23 mouse cellular contexts compared by ENCODE assay signal in the genomic region with DNA sequence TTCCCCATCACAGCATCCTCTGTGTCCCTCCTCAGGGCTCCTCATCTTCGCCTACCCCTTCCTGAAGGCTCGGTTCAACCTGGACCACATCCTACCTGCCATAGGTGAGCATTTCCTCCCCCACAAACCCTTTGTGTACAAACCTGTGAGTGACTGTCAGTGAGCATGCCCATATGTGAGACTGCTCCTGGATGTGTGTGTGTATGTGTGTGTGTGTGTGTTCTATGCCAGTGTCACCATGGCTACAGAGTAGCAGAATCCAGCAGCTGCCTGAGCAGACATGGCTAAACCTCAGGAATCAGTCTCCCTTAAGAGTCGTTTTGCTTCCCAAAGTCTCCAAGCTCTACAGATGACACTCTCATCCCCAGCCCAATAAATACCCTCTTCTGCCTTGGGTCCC. TPM values are rescaled to one million over a fixed set of nuclear protein-coding genes. Genes with fewer than 3 reads are reported as not detected.
DNase-seq lines count a peak whose midpoint lies in the region; ATAC-seq lines count a peak whose summit lies in the region.
"Had no signal": no experiment of that assay in that cellular context is flagged by ENCODE, and none has a peak within 500 bp of the region (broad histone marks: within the 10 kb centered on the region; RNA-seq: fewer than 3 reads in every experiment).

No protein-coding gene starts in this region.

- H3K4me3 ChIP-seq in hindbrain, embryonic 13.5 days = no peak overlapping the region
- no peak overlapping the region for H3K4me3 ChIP-seq in hindbrain, embryonic 11.5 days (ENCODE audit: low read depth, low read length)
- H3K4me3 ChIP-seq in midbrain, embryonic 13.5 days (replicated peaks) = no peak overlapping the region
- no peak overlapping the region for H3K4me3 ChIP-seq in midbrain, embryonic 11.5 days (ENCODE audit: low read depth, low read length)
- H3K4me3 ChIP-seq in midbrain, embryonic 15.5 days = no peak overlapping the region
- H3K4me3 ChIP-seq: heart, embryonic 10.5 days; limb, embryonic 15.5 days; midbrain, embryonic 12.5 days; neural tube, embryonic 12.5 days had no signal

- ATAC-seq in hindbrain, embryonic 13.5 days (ENCODE audit: low FRiP score) = 0 out of 2 replicates have a peak, but pooled peaks have one; percentile 33
- ATAC-seq in hindbrain, embryonic 11.5 days (ENCODE audit: low FRiP score) = no peak
- ATAC-seq in midbrain, embryonic 13.5 days = no peak
- no peak for ATAC-seq in midbrain, embryonic 11.5 days (ENCODE audit: low FRiP score)
- peak; percentile 71 for ATAC-seq in midbrain, embryonic 15.5 days (replicated peaks)
- ATAC-seq: intestine, embryonic 16.5 days; liver, postnatal 0 days; Patski had no signal

- H3K9ac ChIP-seq in hindbrain, embryonic 13.5 days = no peak overlapping the region
- H3K9ac ChIP-seq in hindbrain, embryonic 11.5 days (ENCODE audit: low read depth, low read length) = no peak overlapping the region
- H3K9ac ChIP-seq in midbrain, embryonic 13.5 days (replicated peaks) = no peak overlapping the region
- no peak overlapping the region for H3K9ac ChIP-seq in midbrain, embryonic 11.5 days (ENCODE audit: low read length)
- H3K9ac ChIP-seq in midbrain, embryonic 15.5 days = no peak overlapping the region
- H3K9ac ChIP-seq: limb, embryonic 15.5 days; liver, postnatal 0 days; midbrain, embryonic 12.5 days; neural tube, embryonic 12.5 days had no signal

- H3K4me1 ChIP-seq in hindbrain, embryonic 13.5 days (replicated peaks) = peaks cover 36% of the 10 kb centered on the region
- peaks cover 7% of the 10 kb centered on the region for H3K4me1 ChIP-seq in hindbrain, embryonic 11.5 days (replicated peaks; ENCODE audit: control insufficient read depth, insufficient read depth, low read length)
- peaks cover 28% of the 10 kb centered on the region for H3K4me1 ChIP-seq in midbrain, embryonic 13.5 days (replicated peaks)
- H3K4me1 ChIP-seq in midbrain, embryonic 11.5 days (ENCODE audit: control insufficient read depth, insufficient read depth, low read length) = peaks cover 24% of the 10 kb centered on the region
- peaks cover 30% of the 10 kb centered on the region for H3K4me1 ChIP-seq in midbrain, embryonic 15.5 days

- 80% methylated on average over 3 of the region's 3 CpGs for WGBS in hindbrain, embryonic 13.5 days
- 81% methylated on average over 3 of the region's 3 CpGs for WGBS in hindbrain, embryonic 11.5 days
- 82% methylated on average over 3 of the region's 3 CpGs for WGBS in midbrain, embryonic 13.5 days
- 84% methylated on average over 3 of the region's 3 CpGs for WGBS in midbrain, embryonic 11.5 days
- WGBS in midbrain, embryonic 15.5 days = 74% methylated on average over 3 of the region's 3 CpGs

- H3K36me3 ChIP-seq in hindbrain, embryonic 13.5 days = no peaks in the 10 kb centered on the region
- H3K36me3 ChIP-seq in hindbrain, embryonic 11.5 days (ENCODE audit: control insufficient read depth, insufficient read depth, low read length) = no peaks in the 10 kb centered on the region
- no peaks in the 10 kb centered on the region for H3K36me3 ChIP-seq in midbrain, embryonic 13.5 days
- no peaks in the 10 kb centered on the region for H3K36me3 ChIP-seq in midbrain, embryonic 11.5 days (ENCODE audit: control insufficient read depth, insufficient read depth, low read length)
- H3K36me3 ChIP-seq in midbrain, embryonic 15.5 days (replicated peaks) = no peaks in the 10 kb centered on the region
- H3K36me3 ChIP-seq: heart, embryonic 10.5 days; limb, embryonic 15.5 days; midbrain, embryonic 12.5 days; neural tube, embryonic 12.5 days had no signal

- H3K9me3 ChIP-seq in hindbrain, embryonic 13.5 days = no peaks in the 10 kb centered on the region
- no peaks in the 10 kb centered on the region for H3K9me3 ChIP-seq in hindbrain, embryonic 11.5 days (ENCODE audit: control insufficient read depth, low read length)
- no peaks in the 10 kb centered on the region for H3K9me3 ChIP-seq in midbrain, embryonic 13.5 days
- H3K9me3 ChIP-seq in midbrain, embryonic 11.5 days (ENCODE audit: control insufficient read depth, low read length) = no peaks in the 10 kb centered on the region
- no peaks in the 10 kb centered on the region for H3K9me3 ChIP-seq in midbrain, embryonic 15.5 days
- H3K9me3 ChIP-seq: heart, embryonic 10.5 days; limb, embryonic 15.5 days; midbrain, embryonic 12.5 days; neural tube, embryonic 12.5 days had no signal

- H3K4me2 ChIP-seq in hindbrain, embryonic 13.5 days = no peak overlapping the region
- H3K4me2 ChIP-seq in hindbrain, embryonic 11.5 days (replicated peaks; ENCODE audit: low read depth, low read length) = no peak overlapping the region
- no peak overlapping the region for H3K4me2 ChIP-seq in midbrain, embryonic 13.5 days (replicated peaks)
- H3K4me2 ChIP-seq in midbrain, embryonic 11.5 days = no peak overlapping the region
- H3K4me2 ChIP-seq in midbrain, embryonic 15.5 days = no peak overlapping the region
- H3K4me2 ChIP-seq: limb, embryonic 15.5 days; midbrain, embryonic 12.5 days; neural tube, embryonic 12.5 days had no signal

- peaks cover 24% of the 10 kb centered on the region for H3K27me3 ChIP-seq in hindbrain, embryonic 13.5 days
- no peaks in the 10 kb centered on the region for H3K27me3 ChIP-seq in hindbrain, embryonic 11.5 days (ENCODE audit: control insufficient read depth, insufficient read depth, low read length)
- H3K27me3 ChIP-seq in midbrain, embryonic 13.5 days = peaks cover 29% of the 10 kb centered on the region
- H3K27me3 ChIP-seq in midbrain, embryonic 11.5 days (ENCODE audit: control insufficient read depth, insufficient read depth, low read length) = peaks cover 13% of the 10 kb centered on the region
- peaks cover 9% of the 10 kb centered on the region for H3K27me3 ChIP-seq in midbrain, embryonic 15.5 days (replicated peaks)

- no peak overlapping the region for H3K27ac ChIP-seq in hindbrain, embryonic 13.5 days
- H3K27ac ChIP-seq in hindbrain, embryonic 11.5 days (ENCODE audit: low read depth, low read length) = no peak overlapping the region
- 0 out of 2 replicates have a peak overlapping the region, but pooled peaks have one; percentile 5 for H3K27ac ChIP-seq in midbrain, embryonic 13.5 days
- no peak overlapping the region for H3K27ac ChIP-seq in midbrain, embryonic 11.5 days (ENCODE audit: low read depth, low read length)
- H3K27ac ChIP-seq in midbrain, embryonic 15.5 days = no peak overlapping the region
- H3K27ac ChIP-seq: heart, embryonic 10.5 days; limb, embryonic 15.5 days; midbrain, embryonic 12.5 days; neural tube, embryonic 12.5 days had no signal

- DNase-seq in hindbrain, embryonic 11.5 days (ENCODE audit: low spot score) = no peak
- DNase-seq in midbrain, embryonic 11.5 days (ENCODE audit: low spot score, missing footprints) = no peak
- DNase-seq in brain, embryonic 18.5 days (ENCODE audit: low read depth, low spot score) = peak; percentile 60
- DNase-seq in heart, adult 8-10 months (ENCODE audit: low spot score) = no peak
- DNase-seq in kidney, adult 18-20 months = no peak
- DNase-seq: B cell, adult 2 months; cerebellum, adult 11-12 months; gastrocnemius, postnatal 14 days; kidney, postnatal 14 days; liver, postnatal 0 days; thymus, adult 2 months had no signal

RNA-seq across cellular contexts. Expression of gene Kncn, which starts 1.6 kb away (rescaled TPM):
- polyA plus RNA-seq in hindbrain, embryonic 13.5 days (2015; fragmentation: Nextera tagmentation; extraction: Ambion mirVana) = not detected in 2 replicates
- polyA plus RNA-seq in hindbrain, embryonic 11.5 days (2014; fragmentation: Nextera tagmentation; extraction: Ambion mirVana) = not detected in 2 replicates
- polyA plus RNA-seq in midbrain, embryonic 13.5 days (2015; fragmentation: Nextera tagmentation; extraction: Ambion mirVana) = 0.24 TPM in 1 of 2 replicates, not detected in the other
- not detected in 2 replicates for polyA plus RNA-seq in midbrain, embryonic 11.5 days (2014; fragmentation: Nextera tagmentation; extraction: Ambion mirVana)
- 0.17 TPM in 1 of 2 replicates, not detected in the other for polyA plus RNA-seq in midbrain, embryonic 15.5 days (2015; fragmentation: Nextera tagmentation; extraction: Ambion mirVana)
- not detected for total RNA-seq in heart, adult 8-10 months (2022)
- total RNA-seq: adrenal gland, postnatal 4 days; gastrocnemius, postnatal 14 days; heart, postnatal 25 days had no signal
- polyA plus RNA-seq: embryonic facial prominence, embryonic 11.5 days; heart, embryonic 10.5 days; intestine, embryonic 16.5 days; limb, embryonic 15.5 days; liver, postnatal 0 days; midbrain, embryonic 12.5 days; neural tube, embryonic 12.5 days; Patski had no signal

RNA-seq across cellular contexts. Expression of gene 6430628N08Rik, which starts 4.6 kb away (rescaled TPM):
- 0.12 and 0.30 TPM in 2 replicates for polyA plus RNA-seq in hindbrain, embryonic 13.5 days (2015; fragmentation: Nextera tagmentation; extraction: Ambion mirVana)
- not detected in 2 replicates for polyA plus RNA-seq in hindbrain, embryonic 11.5 days (2014; fragmentation: Nextera tagmentation; extraction: Ambion mirVana)
- polyA plus RNA-seq in midbrain, embryonic 13.5 days (2015; fragmentation: Nextera tagmentation; extraction: Ambion mirVana) = 0.12 and 0.32 TPM in 2 replicates
- 0.33 TPM in 1 of 2 replicates, not detected in the other for polyA plus RNA-seq in midbrain, embryonic 11.5 days (2014; fragmentation: Nextera tagmentation; extraction: Ambion mirVana)
- 0.27 and 0.28 TPM in 2 replicates for polyA plus RNA-seq in midbrain, embryonic 15.5 days (2015; fragmentation: Nextera tagmentation; extraction: Ambion mirVana)
- not detected for total RNA-seq in heart, adult 8-10 months (2022)
- total RNA-seq: adrenal gland, postnatal 4 days; gastrocnemius, postnatal 14 days; heart, postnatal 25 days had no signal
- polyA plus RNA-seq: embryonic facial prominence, embryonic 11.5 days; heart, embryonic 10.5 days; intestine, embryonic 16.5 days; limb, embryonic 15.5 days; liver, postnatal 0 days; neural tube, embryonic 12.5 days; Patski; thymus, adult 2 months had no signal

RNA-seq across cellular contexts. Expression of gene Mknk1, which starts 46.8 kb away (rescaled TPM):
- polyA plus RNA-seq in hindbrain, embryonic 13.5 days (2015; fragmentation: Nextera tagmentation; extraction: Ambion mirVana) = 21.3 and 23.7 TPM in 2 replicates
- polyA plus RNA-seq in hindbrain, embryonic 11.5 days (2014; fragmentation: Nextera tagmentation; extraction: Ambion mirVana) = 15.5 and 19.3 TPM in 2 replicates
- polyA plus RNA-seq in midbrain, embryonic 13.5 days (2015; fragmentation: Nextera tagmentation; extraction: Ambion mirVana) = 23.3 and 25.7 TPM in 2 replicates
- 17.9 and 22.3 TPM in 2 replicates for polyA plus RNA-seq in midbrain, embryonic 11.5 days (2014; fragmentation: Nextera tagmentation; extraction: Ambion mirVana)
- polyA plus RNA-seq in midbrain, embryonic 15.5 days (2015; fragmentation: Nextera tagmentation; extraction: Ambion mirVana) = 25.9 and 27.5 TPM in 2 replicates
- total RNA-seq in heart, adult 8-10 months (2022) = 10 to 100 TPM; 22.2 to 27.6 (median 25.6) TPM

RNA-seq across cellular contexts. Expression of gene Dmbx1, which starts 53.9 kb away (rescaled TPM):
- 12.7 and 14.3 TPM in 2 replicates for polyA plus RNA-seq in hindbrain, embryonic 13.5 days (2015; fragmentation: Nextera tagmentation; extraction: Ambion mirVana)
- 2.4 and 2.5 TPM in 2 replicates for polyA plus RNA-seq in hindbrain, embryonic 11.5 days (2014; fragmentation: Nextera tagmentation; extraction: Ambion mirVana)
- polyA plus RNA-seq in midbrain, embryonic 13.5 days (2015; fragmentation: Nextera tagmentation; extraction: Ambion mirVana) = 10.9 and 11.7 TPM in 2 replicates
- polyA plus RNA-seq in midbrain, embryonic 11.5 days (2014; fragmentation: Nextera tagmentation; extraction: Ambion mirVana) = 15.1 and 15.9 TPM in 2 replicates
- polyA plus RNA-seq in midbrain, embryonic 15.5 days (2015; fragmentation: Nextera tagmentation; extraction: Ambion mirVana) = 10.9 and 12.7 TPM in 2 replicates
- total RNA-seq in heart, adult 8-10 months (2022) = not detected
- total RNA-seq: adrenal gland, postnatal 4 days; gastrocnemius, postnatal 14 days; heart, postnatal 25 days had no signal
- polyA plus RNA-seq: heart, embryonic 10.5 days; intestine, embryonic 16.5 days; liver, postnatal 0 days; Patski had no signal

RNA-seq across cellular contexts. Expression of gene Mob3c, which starts 58.0 kb away (rescaled TPM):
- polyA plus RNA-seq in hindbrain, embryonic 13.5 days (2015; fragmentation: Nextera tagmentation; extraction: Ambion mirVana) = 4.8 and 6.4 TPM in 2 replicates
- 3.3 and 4.6 TPM in 2 replicates for polyA plus RNA-seq in hindbrain, embryonic 11.5 days (2014; fragmentation: Nextera tagmentation; extraction: Ambion mirVana)
- polyA plus RNA-seq in midbrain, embryonic 13.5 days (2015; fragmentation: Nextera tagmentation; extraction: Ambion mirVana) = 4.0 and 4.9 TPM in 2 replicates
- 2.5 and 3.7 TPM in 2 replicates for polyA plus RNA-seq in midbrain, embryonic 11.5 days (2014; fragmentation: Nextera tagmentation; extraction: Ambion mirVana)
- polyA plus RNA-seq in midbrain, embryonic 15.5 days (2015; fragmentation: Nextera tagmentation; extraction: Ambion mirVana) = 5.6 and 6.5 TPM in 2 replicates
- total RNA-seq in heart, adult 8-10 months (2022) = 1 to 10 TPM; 3.2 to 4.1 (median 3.4) TPM

Comparison
In these comparisons a context has a peak if more than half of its experiments do, and no peak if none do; other contexts are left out.
1. ATAC-seq: peak in hindbrain, embryonic 13.5 days (single experiment) and midbrain, embryonic 15.5 days (single experiment); none in hindbrain, embryonic 11.5 days (single experiment), midbrain, embryonic 13.5 days (single experiment) and midbrain, embryonic 11.5 days (single experiment).